Mouse (Mus musculus) myocyte (in vitro differentiated cells): Measurements from ENCODE around the gene Atn1. TPM values are rescaled to one million over a fixed set of nuclear protein-coding genes. Genes with fewer than 3 reads are reported as not detected.

ENCODE experiments used
- H3K27me3 ChIP-seq: one replicate; pipeline ENCODE4 v1.6.1; 2011; ENCODE audit not compliant: control insufficient read depth, insufficient read depth, insufficient read length
- H3K36me3 ChIP-seq: one replicate; pipeline ENCODE4 v1.6.1; 2011; ENCODE audit not compliant: control insufficient read depth, insufficient read depth
- H3K4me2 ChIP-seq: one replicate; pipeline ENCODE4 v1.6.1; 2011; ENCODE audit warnings: low read depth, control low read depth
- H3K4me3 ChIP-seq: one replicate; pipeline ENCODE4 v1.5.1; 2011; ENCODE audit warnings: mild to moderate bottlenecking, control low read depth, moderate library complexity
- H3K79me2 ChIP-seq: one replicate; pipeline ENCODE4 v1.6.1; 2011; ENCODE audit not compliant: control insufficient read depth, insufficient read depth
- H3ac ChIP-seq: one replicate; pipeline ENCODE4 v1.6.1; 2011; ENCODE audit not compliant: control insufficient read depth, insufficient read length
- CEBPB ChIP-seq: IDR thresholded peaks from 2 replicates; pipeline ENCODE4 v1.6.1; 2011; ENCODE audit warnings: mild to moderate bottlenecking, moderate library complexity; ENCODE audit not compliant: poor library complexity, insufficient read depth, severe bottlenecking
- E2F4 ChIP-seq: IDR thresholded peaks from one replicate; pipeline ENCODE4 v1.6.1; 2011; ENCODE audit warnings: mild to moderate bottlenecking, control low read depth, moderate library complexity; ENCODE audit not compliant: insufficient read depth
- MAX ChIP-seq: IDR thresholded peaks from one replicate; pipeline ENCODE4 v1.6.1; 2011; ENCODE audit warnings: low read depth, mild to moderate bottlenecking, control low read depth
- MYOD1 ChIP-seq, 3 experiments: IDR thresholded peaks; one replicate each; pipeline ENCODE4 v1.6.1; 2011; ENCODE audit warnings: control low read depth in 2 of 3, low read depth in 2 of 3, mild to moderate bottlenecking in 2 of 3, moderate library complexity in 1 of 3; ENCODE audit not compliant: insufficient read length in 2 of 3, control insufficient read depth in 1 of 3
- MYOG ChIP-seq, 3 experiments: IDR thresholded peaks; one replicate each; pipeline ENCODE4 v1.6.1; 2011; ENCODE audit warnings: control low read depth in 2 of 3, low read depth in 2 of 3, mild to moderate bottlenecking in 2 of 3; ENCODE audit not compliant: insufficient read length in 2 of 3, control insufficient read depth in 1 of 3, insufficient read depth in 1 of 3
- POLR2A ChIP-seq: IDR thresholded peaks from one replicate; pipeline ENCODE4 v1.6.1; 2011; ENCODE audit warnings: low read depth, mild to moderate bottlenecking, control low read depth, moderate library complexity; ENCODE audit not compliant: insufficient read length
- POLR2AphosphoS2 ChIP-seq: IDR thresholded peaks from one replicate; pipeline ENCODE4 v1.6.1; 2011; ENCODE audit warnings: low read depth, control low read depth; ENCODE audit not compliant: insufficient read length
- REST ChIP-seq: IDR thresholded peaks from one replicate; pipeline ENCODE4 v1.6.1; 2011; ENCODE audit warnings: mild to moderate bottlenecking, control low read depth, moderate library complexity; ENCODE audit not compliant: insufficient read depth, insufficient read length
- SRF ChIP-seq: IDR thresholded peaks from one replicate; pipeline ENCODE4 v1.6.1; 2011; ENCODE audit warnings: low read depth; ENCODE audit not compliant: control insufficient read depth, insufficient read length
- TCF12 ChIP-seq: IDR thresholded peaks from one replicate; pipeline ENCODE4 v1.6.1; 2011; ENCODE audit warnings: mild to moderate bottlenecking, control low read depth; ENCODE audit not compliant: poor library complexity, insufficient read depth, severe bottlenecking
- TCF3 ChIP-seq: IDR thresholded peaks from one replicate; pipeline ENCODE4 v1.6.1; 2011; ENCODE audit warnings: low read depth, control low read depth; ENCODE audit not compliant: insufficient read length
- USF1 ChIP-seq: IDR thresholded peaks from one replicate; pipeline ENCODE4 v1.6.1; 2011; ENCODE audit warnings: low read depth, mild to moderate bottlenecking, control low read depth, moderate library complexity
- polyA plus RNA-seq: library from polyadenylated mRNA; unstranded; fragments of >200 nt; fragmentation: generic; extraction: Trizol; gene quantifications from one replicate; pipeline ENCODE4 v1.2.1, GENCODE M21; 2012; ENCODE audit warnings: missing spikeins

The Atn1 gene
- polyA plus RNA-seq, 1 experiment, result 39.4 TPM

- no peaks in the 10 kb centered on the region for H3K27me3 ChIP-seq
- no peak overlapping the region for H3ac ChIP-seq
- no peak overlapping the region for H3K4me3 ChIP-seq
- H3K79me2 ChIP-seq, result no peaks in the 10 kb centered on the region
- no peak for TF ChIP-seq MYOG (IDR thresholded peaks at IDR 0.05; ENCODE audit: control insufficient read depth in 1 of 3, insufficient read depth in 1 of 3, insufficient read length in 2 of 3, low read depth in 2 of 3)
- TF ChIP-seq POLR2A, result no peak
- TF ChIP-seq MAX, result no peak
- TF ChIP-seq USF1, result no peak
- TF ChIP-seq TCF12, result no peak
- TF ChIP-seq POLR2AphosphoS2, result no peak
- TF ChIP-seq REST, result no peak
- no peak for TF ChIP-seq MYOD1 (IDR thresholded peaks at IDR 0.05; ENCODE audit: control insufficient read depth in 1 of 3, insufficient read length in 2 of 3, low read depth in 2 of 3)
- TF ChIP-seq E2F4, result no peak
- no peak for TF ChIP-seq TCF3
- no peak for TF ChIP-seq SRF
- no peak for TF ChIP-seq CEBPB
- no peaks in the 10 kb centered on the region for H3K36me3 ChIP-seq
- no peak overlapping the region for H3K4me2 ChIP-seq
Observed at GRCm38 (mm10) chr6:124787722-124788121, 31.4 kb upstream of the Atn1 start.

- H3K79me2 ChIP-seq, result no peaks in the 10 kb centered on the region
- TF ChIP-seq E2F4, result no peak
- no peak for TF ChIP-seq MYOG (IDR thresholded peaks at IDR 0.05; ENCODE audit: control insufficient read depth in 1 of 3, insufficient read depth in 1 of 3, insufficient read length in 2 of 3, low read depth in 2 of 3)
- TF ChIP-seq POLR2AphosphoS2, result no peak
- TF ChIP-seq TCF12, result no peak
- TF ChIP-seq POLR2A, result no peak
- no peak for TF ChIP-seq MYOD1 (IDR thresholded peaks at IDR 0.05; ENCODE audit: control insufficient read depth in 1 of 3, insufficient read length in 2 of 3, low read depth in 2 of 3)
- no peak overlapping the region for H3ac ChIP-seq
- H3K4me3 ChIP-seq, result no peak overlapping the region
- no peaks in the 10 kb centered on the region for H3K27me3 ChIP-seq
- H3K36me3 ChIP-seq, result no peaks in the 10 kb centered on the region
- no peak overlapping the region for H3K4me2 ChIP-seq
Observed at GRCm38 (mm10) chr6:124786756-124787420, 30.6 kb upstream of the Atn1 start.

- no peak overlapping the region for H3K4me3 ChIP-seq
- H3K36me3 ChIP-seq, result no peaks in the 10 kb centered on the region
- no peak overlapping the region for H3ac ChIP-seq
- no peaks in the 10 kb centered on the region for H3K27me3 ChIP-seq
- H3K79me2 ChIP-seq, result no peaks in the 10 kb centered on the region
- no peak for TF ChIP-seq E2F4
- TF ChIP-seq POLR2A, result no peak
- no peak for TF ChIP-seq REST
- no peak for TF ChIP-seq MYOD1 (IDR thresholded peaks at IDR 0.05; ENCODE audit: control insufficient read depth in 1 of 3, insufficient read length in 2 of 3, low read depth in 2 of 3)
- no peak for TF ChIP-seq USF1
- no peak for TF ChIP-seq MYOG (IDR thresholded peaks at IDR 0.05; ENCODE audit: control insufficient read depth in 1 of 3, insufficient read depth in 1 of 3, insufficient read length in 2 of 3, low read depth in 2 of 3)
- no peak for TF ChIP-seq POLR2AphosphoS2
- no peak for TF ChIP-seq TCF3
- no peak for TF ChIP-seq TCF12
- no peak for TF ChIP-seq SRF
- TF ChIP-seq MAX, result no peak
- no peak for TF ChIP-seq CEBPB
- peak overlapping the region; percentile 47 for H3K4me2 ChIP-seq
Observed at GRCm38 (mm10) chr6:124782436-124782835, 26.1 kb upstream of the Atn1 start.

GRCm38 (mm10) chr6:124780917-124781316 is 24.6 kb upstream of the Atn1 start:
- TF ChIP-seq TCF12 (no peak), MYOG (IDR thresholded peaks at IDR 0.05; ENCODE audit: control insufficient read depth in 1 of 3, insufficient read depth in 1 of 3, insufficient read length in 2 of 3, low read depth in 2 of 3) (no peak), CEBPB (no peak), MYOD1 (IDR thresholded peaks at IDR 0.05; ENCODE audit: control insufficient read depth in 1 of 3, insufficient read length in 2 of 3, low read depth in 2 of 3) (no peak), REST (no peak), POLR2AphosphoS2 (no peak), SRF (no peak), TCF3 (no peak)
- Histone ChIP-seq H3K27me3 (no peaks in the 10 kb centered on the region), H3K79me2 (no peaks in the 10 kb centered on the region), H3K4me2 (no peak overlapping the region), H3ac (no peak overlapping the region), H3K4me3 (no peak overlapping the region), H3K36me3 (no peaks in the 10 kb centered on the region)

- no peaks in the 10 kb centered on the region for H3K79me2 ChIP-seq
- no peaks in the 10 kb centered on the region for H3K36me3 ChIP-seq
- H3K27me3 ChIP-seq, result no peaks in the 10 kb centered on the region
- no peak overlapping the region for H3K4me3 ChIP-seq
- peak overlapping the region; percentile 56 for H3K4me2 ChIP-seq
- H3ac ChIP-seq, result no peak overlapping the region
- TF ChIP-seq MYOD1 (IDR thresholded peaks at IDR 0.05; ENCODE audit: control insufficient read depth in 1 of 3, insufficient read length in 2 of 3, low read depth in 2 of 3) (no peak), E2F4 (no peak), CEBPB (no peak), POLR2AphosphoS2 (no peak), TCF3 (no peak), SRF (no peak), TCF12 (no peak), MAX (no peak)
Observed at GRCm38 (mm10) chr6:124779984-124780416, 23.7 kb upstream of the Atn1 start.
